Mouse (Mus musculus) megakaryocyte-erythroid progenitor cell, adult 5-6 weeks (primary cell): Measurements from ENCODE around the gene Kpna3. TPM values are rescaled to one million over a fixed set of nuclear protein-coding genes. Genes with fewer than 3 reads are reported as not detected.
"Not testable (repeated sequence)": the region's sequence is repeated elsewhere in the genome, so short reads cannot be mapped to it uniquely, and the experiment has no call there.

Experiments used
- ATAC-seq: replicated peaks from 2 replicates; pipeline ENCODE4 v1.8.0; 2016; ENCODE audit warnings: mild to moderate bottlenecking, inconsistent platforms; ENCODE audit not compliant: severe bottlenecking, poor library complexity, low FRiP score, low TSS enrichment
- total RNA-seq, 2 experiments: library from RNA; stranded (forward) in 1 of 2; stranded (reverse) in 1 of 2; fragments of 200-1000, 215-1000 nt in 1 of 2; fragments of >200 nt in 1 of 2; fragmentation: Nextera tagmentation in 1 of 2; gene quantifications; 2 replicates each; pipeline ENCODE4 v1.2.3; 2014 to 2017

Gene Kpna3
- 62.5 and 65.8 TPM in 2 replicates for total RNA-seq (2014; fragmentation: Nextera tagmentation)
- 62.2 and 64.0 TPM in 2 replicates for total RNA-seq (2017)

- peak; percentile 96 for ATAC-seq
These were observed at the start of gene Kpna3 for GRCm38 (mm10) chr14:61439661-61440559. Kpna3 (minus strand) TSS chr14:61439874.

- no peak for ATAC-seq
These were observed 20.7 kb upstream of the Kpna3 start for GRCm38 (mm10) chr14:61460365-61460764.

DNA sequence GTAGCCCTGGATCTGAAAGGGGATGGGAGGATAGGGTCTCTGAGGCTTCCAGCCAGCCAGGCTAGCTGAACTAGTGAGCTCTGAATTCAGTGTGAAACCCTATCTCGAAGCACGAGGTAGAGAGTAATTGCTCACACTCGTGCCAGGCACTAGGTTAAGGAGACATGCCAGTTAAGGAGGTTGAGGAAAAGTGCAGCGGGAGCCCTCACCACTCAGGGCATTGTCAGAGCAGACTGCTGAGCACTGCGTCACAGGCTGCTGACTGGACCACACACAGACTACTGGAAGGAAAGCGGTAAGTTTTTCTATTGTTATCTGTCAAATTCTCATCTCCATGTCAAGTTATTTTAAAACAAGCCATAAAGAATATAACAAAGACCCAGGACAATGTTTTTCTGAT is 17.8 kb upstream of the Kpna3 start:
- no peak for ATAC-seq

DNA sequence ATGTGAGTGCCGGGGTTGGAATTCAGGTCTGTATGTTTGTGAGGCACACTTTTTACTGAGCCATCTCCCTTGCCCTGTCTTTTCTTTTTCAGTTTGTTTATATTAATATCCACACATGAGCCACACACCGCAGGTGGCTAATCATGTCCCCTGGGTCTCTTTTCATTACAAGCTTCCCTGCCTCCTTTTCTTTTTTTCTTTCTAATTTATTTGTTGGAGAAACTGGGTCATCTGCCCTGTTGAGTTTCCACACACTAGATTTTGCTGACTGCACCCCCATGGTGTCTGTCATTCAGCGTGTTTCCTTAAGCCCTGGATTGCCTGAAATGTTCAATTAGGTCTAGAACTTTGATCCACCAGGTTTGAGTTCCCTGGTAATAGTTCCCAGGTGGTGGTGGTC is 15.9 kb upstream of the Kpna3 start:
- ATAC-seq, result no peak

DNA sequence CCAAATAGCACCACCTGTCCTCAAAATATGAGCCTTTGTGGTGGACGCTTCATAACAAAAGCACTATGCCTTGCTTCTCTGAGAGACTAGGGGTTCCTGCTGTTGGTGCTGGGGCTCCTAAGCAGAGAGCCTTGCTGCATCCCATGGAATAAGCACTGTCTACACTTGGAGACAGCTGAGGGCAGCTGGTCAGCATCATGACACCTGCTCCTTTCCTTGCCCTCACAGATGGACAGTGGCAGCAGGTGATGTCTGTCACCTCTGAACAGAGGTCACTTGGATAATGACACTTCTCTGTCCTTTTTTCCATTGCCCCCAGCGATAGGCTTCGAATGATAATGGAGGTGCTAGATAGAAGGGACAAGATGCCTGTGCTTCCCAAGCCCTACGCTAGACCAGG is 13.4 kb upstream of the Kpna3 start:
- ATAC-seq, result no peak

DNA sequence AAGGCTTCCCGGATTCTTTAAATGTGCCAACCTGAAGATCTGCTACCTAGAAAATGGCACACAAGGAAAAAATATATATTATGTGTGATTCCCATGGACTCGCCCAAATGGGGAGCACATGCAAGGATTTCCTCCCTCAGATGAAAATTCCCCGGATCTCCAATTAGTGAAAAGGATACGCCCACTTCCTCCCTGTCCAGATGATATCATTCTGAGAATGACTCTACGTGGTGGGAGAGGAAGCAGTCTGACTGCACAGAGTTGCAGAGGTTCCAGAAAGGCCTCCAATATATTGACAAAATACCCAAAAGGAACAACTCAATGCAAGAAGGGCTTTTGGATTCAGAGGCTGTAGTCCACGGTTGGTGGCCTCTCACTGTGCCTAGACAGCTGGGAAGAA is 12.8 kb upstream of the Kpna3 start:
- no peak for ATAC-seq

GRCm38 (mm10) chr14:61447775-61448174 is 8.1 kb upstream of the Kpna3 start:
- ATAC-seq, result no peak

DNA sequence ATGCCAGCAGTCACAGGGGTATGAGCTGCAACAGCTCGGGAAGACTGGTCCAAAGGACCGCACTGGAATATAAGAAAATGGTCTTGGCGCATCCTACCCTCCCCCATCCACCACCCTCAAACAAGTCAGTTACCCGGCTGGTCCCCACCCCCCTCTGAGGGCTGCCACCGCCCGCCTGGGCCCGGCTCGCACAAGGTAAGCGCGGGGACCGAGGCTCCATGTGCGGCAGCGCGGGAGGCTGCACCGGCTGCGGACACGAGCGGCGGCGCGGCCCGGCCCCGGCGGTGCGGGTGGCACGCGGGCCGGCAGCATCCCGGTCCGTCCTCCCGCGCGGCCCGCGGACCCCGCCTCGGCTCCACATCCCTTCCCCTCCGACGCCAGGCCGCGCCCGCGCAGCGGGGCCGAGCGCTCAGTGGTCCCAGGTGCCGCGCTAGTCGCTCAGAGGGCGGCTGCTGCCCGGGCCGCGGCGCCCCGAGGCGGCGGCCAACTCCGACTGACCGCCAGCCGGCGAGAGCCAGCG is 473 bp downstream of the Kpna3 start:
- ATAC-seq, result peak; percentile 35

DNA sequence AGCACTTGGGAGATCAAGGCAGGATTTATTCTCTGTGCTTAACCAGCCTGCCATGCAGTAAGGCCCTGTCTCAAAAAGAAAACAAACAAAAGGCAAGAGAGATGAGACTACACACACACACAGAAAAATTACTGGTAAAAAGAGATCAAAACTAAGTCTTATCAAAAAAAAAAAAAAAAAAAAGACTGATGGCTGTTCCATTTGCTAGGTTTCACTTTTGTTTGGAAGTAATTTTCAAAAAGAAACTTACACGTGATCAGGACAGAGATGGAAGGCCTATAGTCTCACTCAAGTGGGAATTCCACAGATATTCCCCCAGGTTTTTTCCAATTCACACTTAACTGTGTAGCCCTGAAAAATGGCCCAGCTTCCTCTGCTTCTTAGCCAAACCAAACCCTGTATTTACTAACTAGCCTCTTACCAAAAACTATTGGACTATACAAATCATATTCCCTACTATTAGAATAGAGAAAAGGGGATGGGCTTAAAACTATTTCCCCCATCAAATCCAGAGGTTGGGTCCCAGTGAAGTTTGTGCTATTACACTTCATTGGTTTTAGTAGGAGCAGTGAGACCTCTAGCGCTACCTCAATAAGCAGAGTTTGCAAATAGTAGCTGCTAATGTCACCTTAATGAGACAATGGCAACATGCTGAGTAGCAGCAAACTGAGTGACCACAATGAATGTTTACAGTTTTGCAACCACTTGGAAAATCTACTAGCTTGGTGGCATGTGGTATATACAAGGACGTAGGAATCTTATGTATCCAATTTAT is 1.3 kb downstream of the Kpna3 start:
- no peak for ATAC-seq

GRCm38 (mm10) chr14:61436866-61437265 is 2.8 kb downstream of the Kpna3 start:
- no peak for ATAC-seq

- ATAC-seq, result no peak
These were observed 11.4 kb downstream of the Kpna3 start for GRCm38 (mm10) chr14:61428126-61428787.

DNA sequence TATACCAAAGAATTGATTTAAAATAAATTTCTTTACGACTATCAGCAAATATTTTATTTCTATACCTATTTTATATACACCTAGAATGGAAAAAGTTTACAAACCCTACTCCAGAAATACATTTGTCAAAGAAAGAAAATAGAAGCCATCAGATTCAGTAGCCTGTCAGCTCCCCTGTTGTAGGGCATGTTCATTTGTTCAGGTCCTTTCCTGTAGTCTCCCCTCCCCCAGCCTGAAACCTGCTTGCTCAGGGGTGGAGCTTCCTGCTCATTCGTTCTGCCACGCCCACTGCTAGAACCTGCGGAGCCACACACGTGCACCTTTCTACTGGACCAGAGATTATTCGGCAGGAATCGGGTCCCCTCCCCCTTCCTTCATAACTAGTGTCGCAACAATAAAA is 12.6 kb downstream of the Kpna3 start:
- not testable (repeated sequence) for ATAC-seq

GRCm38 (mm10) chr14:61425080-61425665 is 14.5 kb downstream of the Kpna3 start:
- ATAC-seq, result peak; percentile 81

- no peak for ATAC-seq
These were observed 24.0 kb downstream of the Kpna3 start for GRCm38 (mm10) chr14:61415719-61416118.

GRCm38 (mm10) chr14:61415311-61415710 is 24.4 kb downstream of the Kpna3 start:
- ATAC-seq, result no peak

DNA sequence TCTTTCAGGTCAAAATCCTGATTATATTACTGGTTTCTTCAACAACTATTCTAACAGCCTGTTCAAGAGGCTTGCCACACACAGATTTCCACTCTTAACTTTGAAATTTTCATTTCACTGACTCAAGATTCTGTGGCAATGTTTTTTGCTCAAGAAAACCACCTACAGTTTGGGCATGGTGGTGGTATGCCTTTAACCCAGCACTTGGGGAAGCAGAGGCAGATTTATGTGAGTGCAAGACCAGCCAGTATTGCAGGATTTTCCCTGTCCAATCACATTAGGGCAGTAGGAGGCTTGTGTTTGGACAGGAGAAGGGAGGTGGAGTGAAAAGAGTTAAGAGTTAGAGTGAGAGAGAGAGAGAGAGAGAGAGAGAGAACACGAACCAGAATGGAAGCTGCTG is 24.9 kb downstream of the Kpna3 start:
- ATAC-seq, result no peak

- no peak for ATAC-seq
These were observed 25.5 kb downstream of the Kpna3 start for GRCm38 (mm10) chr14:61414199-61414598.

DNA sequence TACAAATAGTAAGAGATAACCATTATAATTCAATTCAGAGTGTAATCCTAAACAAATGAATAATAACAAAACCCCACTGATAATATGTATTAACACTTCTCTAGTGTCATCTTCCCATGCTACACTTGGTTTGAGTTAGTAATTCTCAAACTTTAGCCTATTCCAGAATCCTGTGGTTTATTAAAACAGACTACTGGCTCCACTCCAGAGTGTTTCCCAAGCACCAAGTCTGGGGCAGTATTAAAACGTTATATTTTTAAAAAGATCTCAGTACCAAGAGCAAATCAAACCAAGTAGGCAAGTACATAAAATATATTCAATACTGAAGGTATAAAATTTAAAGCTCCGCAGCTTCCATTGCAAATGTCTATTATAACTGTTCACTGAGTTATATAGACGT is 26.0 kb downstream of the Kpna3 start:
- no peak for ATAC-seq

- ATAC-seq, result peak; percentile 72
These were observed 29.7 kb downstream of the Kpna3 start for GRCm38 (mm10) chr14:61410020-61410419.
